Mouse (Mus musculus): ENCODE results near the gene Colec11. TPM values are rescaled to one million over a fixed set of nuclear protein-coding genes. Genes with fewer than 3 reads are reported as not detected.

Colec11 gene
- polyA plus RNA-seq, 1 experiment from 2014 or later: 0.93 TPM

DNA sequence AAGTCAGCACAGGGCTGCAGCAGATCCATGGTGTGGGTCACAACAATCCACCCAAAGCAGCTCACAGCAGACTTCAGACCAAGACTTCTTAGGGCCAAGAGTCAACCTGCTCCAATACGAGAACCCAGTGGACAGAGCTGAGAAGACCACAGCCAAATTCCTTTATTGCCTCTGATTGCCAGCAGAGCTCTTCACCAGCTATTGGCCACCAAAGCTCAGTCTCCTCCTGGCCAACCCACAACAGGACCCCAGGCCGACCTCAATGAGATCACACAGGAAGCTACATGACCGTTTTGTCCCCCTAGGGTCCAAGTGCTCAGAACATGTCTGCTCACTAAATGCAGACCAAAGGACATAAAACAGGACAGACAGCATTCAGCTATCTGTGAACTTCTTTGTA lies 25.1 kb downstream of the Colec11 start:
- no peaks in the 10 kb centered on the region for H3K9me3 ChIP-seq
- no peak overlapping the region for H3K9ac ChIP-seq
- H3K4me1 ChIP-seq (replicated peaks): peaks cover 23% of the 10 kb centered on the region
- H3K27me3 ChIP-seq: no peaks in the 10 kb centered on the region
- H3K27ac ChIP-seq (replicated peaks): no peak overlapping the region
- H3K36me3 ChIP-seq: no peaks in the 10 kb centered on the region
- no peak overlapping the region for H3K4me3 ChIP-seq
- H3K4me2 ChIP-seq: no peak overlapping the region
- 59% methylated on average over 3 of the region's 3 CpGs for WGBS
- no peak for ATAC-seq (ENCODE audit: low read depth)

- H3K27me3 ChIP-seq: no peaks in the 10 kb centered on the region
- no peak overlapping the region for H3K27ac ChIP-seq (replicated peaks)
- WGBS: 64% methylated on average over 9 of the region's 9 CpGs
- H3K4me3 ChIP-seq: no peak overlapping the region
- no peak for ATAC-seq (ENCODE audit: low read depth)
- H3K9me3 ChIP-seq: no peaks in the 10 kb centered on the region
- H3K4me2 ChIP-seq: no peak overlapping the region
- no peak overlapping the region for H3K9ac ChIP-seq
- H3K36me3 ChIP-seq: no peaks in the 10 kb centered on the region
- peaks cover 27% of the 10 kb centered on the region for H3K4me1 ChIP-seq (replicated peaks)
Measured at GRCm38 (mm10) chr12:28597699-28598098, 25.5 kb downstream of the Colec11 start.

GRCm38 (mm10) chr12:28596851-28597250 lies 26.3 kb downstream of the Colec11 start:
- H3K9ac ChIP-seq: no peak overlapping the region
- H3K27ac ChIP-seq (replicated peaks): no peak overlapping the region
- no peaks in the 10 kb centered on the region for H3K36me3 ChIP-seq
- H3K4me1 ChIP-seq (replicated peaks): peaks cover 20% of the 10 kb centered on the region
- no peak overlapping the region for H3K4me2 ChIP-seq
- H3K27me3 ChIP-seq: no peaks in the 10 kb centered on the region
- H3K4me3 ChIP-seq: no peak overlapping the region
- ATAC-seq (ENCODE audit: low read depth): no peak
- H3K9me3 ChIP-seq: no peaks in the 10 kb centered on the region

GRCm38 (mm10) chr12:28590428-28590827 lies 32.7 kb downstream of the Colec11 start:
- Histone ChIP-seq H3K36me3 (no peaks in the 10 kb centered on the region), H3K9ac (no peak overlapping the region), H3K27me3 (no peaks in the 10 kb centered on the region), H3K4me3 (no peak overlapping the region), H3K4me2 (no peak overlapping the region), H3K27ac (replicated peaks) (peak overlapping the region; percentile 83), H3K9me3 (no peaks in the 10 kb centered on the region), H3K4me1 (replicated peaks) (peaks cover 32% of the 10 kb centered on the region)
- no peak for ATAC-seq (ENCODE audit: low read depth)
- WGBS: 49% methylated on average over 13 of the region's 13 CpGs

- no peaks in the 10 kb centered on the region for H3K9me3 ChIP-seq
- peak overlapping the region; percentile 60 for H3K4me2 ChIP-seq
- no peaks in the 10 kb centered on the region for H3K36me3 ChIP-seq
- ATAC-seq (ENCODE audit: low read depth): peak; percentile 98
- peaks cover 32% of the 10 kb centered on the region for H3K4me1 ChIP-seq (replicated peaks)
- WGBS: 9% methylated on average over 24 of the region's 24 CpGs
- H3K4me3 ChIP-seq: peak overlapping the region; percentile 36
- peak overlapping the region; percentile 83 for H3K27ac ChIP-seq (replicated peaks)
- H3K27me3 ChIP-seq: no peaks in the 10 kb centered on the region
- peak overlapping the region; percentile 62 for H3K9ac ChIP-seq
Measured at GRCm38 (mm10) chr12:28589090-28589868, 33.9 kb downstream of the Colec11 start.

- no peaks in the 10 kb centered on the region for H3K9me3 ChIP-seq
- peaks cover 30% of the 10 kb centered on the region for H3K4me1 ChIP-seq (replicated peaks)
- H3K27ac ChIP-seq (replicated peaks): peak overlapping the region; percentile 83
- no peak for ATAC-seq (ENCODE audit: low read depth)
- H3K27me3 ChIP-seq: no peaks in the 10 kb centered on the region
- H3K4me3 ChIP-seq: no peak overlapping the region
- no peaks in the 10 kb centered on the region for H3K36me3 ChIP-seq
- 53% methylated on average over 6 of the region's 6 CpGs for WGBS
- 0 out of 2 replicates have a peak overlapping the region, but pooled peaks have one; percentile 6 for H3K9ac ChIP-seq
- no peak overlapping the region for H3K4me2 ChIP-seq
Measured at GRCm38 (mm10) chr12:28587949-28588348, 35.2 kb downstream of the Colec11 start.

DNA sequence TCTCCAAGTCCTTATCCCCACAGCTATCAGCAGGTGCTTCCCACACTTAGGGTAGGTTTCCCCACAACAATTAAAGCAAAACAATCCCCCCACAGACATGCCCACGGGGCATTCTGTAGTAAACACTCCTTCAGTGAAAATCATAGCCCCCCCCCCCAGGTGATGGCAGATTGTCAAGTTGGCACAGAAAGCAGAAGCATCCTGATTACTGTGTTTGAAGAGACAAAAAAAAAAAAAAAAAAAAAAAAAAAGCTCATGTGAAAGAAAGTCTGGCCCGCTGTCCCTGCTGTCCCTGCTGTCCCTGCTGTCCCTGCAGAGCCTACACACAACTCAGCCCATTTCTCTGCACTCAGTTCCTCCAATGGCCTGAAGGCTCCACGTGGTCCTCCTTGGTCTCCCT lies 39.1 kb downstream of the Colec11 start:
- no peaks in the 10 kb centered on the region for H3K9me3 ChIP-seq
- H3K9ac ChIP-seq: no peak overlapping the region
- H3K27ac ChIP-seq (replicated peaks): no peak overlapping the region
- ATAC-seq (ENCODE audit: low read depth): no peak
- H3K27me3 ChIP-seq: no peaks in the 10 kb centered on the region
- H3K4me3 ChIP-seq: no peak overlapping the region
- no peak overlapping the region for H3K4me2 ChIP-seq
- no peaks in the 10 kb centered on the region for H3K36me3 ChIP-seq
- WGBS: 60% methylated on average over 3 of the region's 3 CpGs
- peaks cover 14% of the 10 kb centered on the region for H3K4me1 ChIP-seq (replicated peaks)

DNA sequence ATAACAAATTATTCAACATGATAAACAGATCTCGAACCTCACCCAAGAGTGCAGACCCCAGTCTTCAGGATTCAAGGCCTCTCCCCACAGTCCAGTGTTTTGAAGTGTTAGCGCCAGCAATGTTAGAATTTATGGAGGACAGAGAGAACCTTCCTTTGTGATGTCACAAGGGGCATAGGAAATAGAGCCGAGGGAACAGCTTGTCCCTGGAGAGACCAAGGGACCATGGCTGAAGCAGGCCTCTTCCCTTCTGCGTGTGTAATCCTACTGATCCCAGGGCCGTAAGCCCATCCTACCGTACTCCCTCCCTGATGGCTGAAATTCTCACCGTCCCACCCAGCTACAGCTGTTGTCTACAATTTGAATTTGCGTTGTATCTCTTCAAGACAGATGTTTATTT lies 40.8 kb downstream of the Colec11 start, which contains the start of gene Allc:
TSS of gene Allc (minus strand) at position 101 of the 400 bp plus-strand sequence.
- Histone ChIP-seq H3K9ac (no peak within 1 kb of the TSS), H3K4me2 (no peak within 1 kb of the TSS), H3K9me3 (no peaks in the 10 kb centered on the region), H3K4me3 (no peak within 1 kb of the TSS), H3K27me3 (no peaks in the 10 kb centered on the region), H3K27ac (replicated peaks) (no peak within 1 kb of the TSS), H3K36me3 (no peaks in the 10 kb centered on the region), H3K4me1 (replicated peaks) (no peaks in the 10 kb centered on the region)
- ATAC-seq (ENCODE audit: low read depth): no peak
- 86% methylated on average over 8 of the region's 8 CpGs for WGBS

DNA sequence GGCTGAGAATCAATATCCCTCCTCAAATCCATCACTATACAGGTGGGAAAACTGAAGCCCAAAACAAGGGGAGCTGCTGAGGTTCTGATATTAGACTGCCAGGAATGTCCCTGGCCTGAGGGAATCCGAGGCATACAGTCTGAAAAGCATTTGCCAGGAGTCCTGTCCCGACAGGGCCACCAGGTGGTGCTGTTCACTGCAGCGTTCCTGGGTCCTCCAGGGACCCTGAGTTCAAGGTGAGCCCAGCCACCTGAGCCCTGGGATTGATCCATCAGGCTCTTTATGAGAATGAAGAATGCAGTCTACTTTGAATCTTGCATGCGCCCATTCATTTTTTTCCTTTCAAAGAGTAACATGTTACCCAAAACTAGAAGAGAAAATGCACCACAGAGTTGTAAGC lies 44.0 kb downstream of the Colec11 start:
- Histone ChIP-seq H3K27ac (replicated peaks) (no peak overlapping the region), H3K4me2 (no peak overlapping the region), H3K9me3 (no peaks in the 10 kb centered on the region), H3K36me3 (no peaks in the 10 kb centered on the region), H3K4me3 (no peak overlapping the region), H3K4me1 (replicated peaks) (no peaks in the 10 kb centered on the region), H3K27me3 (no peaks in the 10 kb centered on the region), H3K9ac (no peak overlapping the region)
- 35% methylated on average over 4 of the region's 4 CpGs for WGBS
- no peak for ATAC-seq (ENCODE audit: low read depth)

DNA sequence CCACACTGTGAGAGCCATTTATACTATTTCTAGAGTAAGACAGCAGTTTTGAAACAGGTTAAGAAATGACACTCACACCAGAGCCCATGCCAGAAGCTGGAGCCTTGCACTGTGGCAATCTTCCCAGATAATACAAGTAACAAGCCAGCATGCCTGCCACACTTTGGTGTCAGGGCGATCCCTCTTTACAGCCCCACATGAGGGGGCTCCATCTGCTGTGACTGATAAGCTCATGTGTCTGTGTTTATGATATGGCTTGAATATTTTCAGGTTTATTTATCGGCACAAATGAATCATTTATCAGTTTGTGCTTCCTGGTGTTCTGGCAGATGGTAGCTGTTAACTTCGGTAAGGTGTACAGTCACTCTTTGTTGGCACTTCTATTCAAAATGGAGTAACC lies 45.0 kb downstream of the Colec11 start:
- no peaks in the 10 kb centered on the region for H3K4me1 ChIP-seq (replicated peaks)
- H3K4me3 ChIP-seq: no peak overlapping the region
- no peaks in the 10 kb centered on the region for H3K27me3 ChIP-seq
- ATAC-seq (ENCODE audit: low read depth): no peak
- no peaks in the 10 kb centered on the region for H3K36me3 ChIP-seq
- WGBS: 88% methylated on average over 3 of the region's 3 CpGs
- H3K9ac ChIP-seq: no peak overlapping the region
- no peaks in the 10 kb centered on the region for H3K9me3 ChIP-seq
- no peak overlapping the region for H3K27ac ChIP-seq (replicated peaks)
- H3K4me2 ChIP-seq: no peak overlapping the region

GRCm38 (mm10) chr12:28575366-28576070 lies 47.7 kb downstream of the Colec11 start:
- Histone ChIP-seq H3K27ac (replicated peaks) (no peak overlapping the region), H3K27me3 (no peaks in the 10 kb centered on the region), H3K9ac (no peak overlapping the region), H3K36me3 (no peaks in the 10 kb centered on the region), H3K4me1 (replicated peaks) (no peaks in the 10 kb centered on the region), H3K4me2 (no peak overlapping the region), H3K4me3 (no peak overlapping the region), H3K9me3 (no peaks in the 10 kb centered on the region)
- 78% methylated on average over 6 of the region's 6 CpGs for WGBS
- no peak for ATAC-seq (ENCODE audit: low read depth)

- Histone ChIP-seq H3K9ac (no peak overlapping the region), H3K36me3 (no peaks in the 10 kb centered on the region), H3K27me3 (no peaks in the 10 kb centered on the region), H3K4me3 (no peak overlapping the region), H3K27ac (replicated peaks) (no peak overlapping the region), H3K9me3 (no peaks in the 10 kb centered on the region), H3K4me1 (replicated peaks) (no peaks in the 10 kb centered on the region), H3K4me2 (no peak overlapping the region)
- WGBS: 93% methylated on average over 2 of the region's 2 CpGs
- ATAC-seq (ENCODE audit: low read depth): no peak
Measured at GRCm38 (mm10) chr12:28572241-28572640, 50.9 kb downstream of the Colec11 start.

Measured in neural tube, embryonic 13.5 days (tissue).